Mouse (Mus musculus) spleen, postnatal 0 days (tissue): ENCODE measurements around the gene Card9. TPM values are rescaled to one million over a fixed set of nuclear protein-coding genes. Genes with fewer than 3 reads are reported as not detected.

ENCODE experiments used
- polyA plus RNA-seq: library from polyadenylated mRNA; unstranded; fragments of >200 nt; fragmentation: Nextera tagmentation; extraction: Ambion mirVana; gene quantifications from 2 replicates; pipeline ENCODE4 v1.2.1, GENCODE M21; 2015

Card9 gene
- 4.3 and 6.3 TPM in 2 replicates for polyA plus RNA-seq

GRCm38 (mm10) chr2:26360772-26361171 is at the start of gene Card9:
Gene Card9 (minus strand): TSS chr2:26360918.

GRCm38 (mm10) chr2:26408515-26409356 is 48.0 kb upstream of the Card9 start, which contains the start of gene Inpp5e:
Gene Inpp5e (minus strand): TSS chr2:26409203.

GRCm38 (mm10) chr2:26389154-26389690 is 28.5 kb upstream of the Card9 start, which contains the start of the genes Entr1 and Pmpca:
Gene Entr1 (minus strand): TSS chr2:26389316.
Gene Pmpca (plus strand): TSS chr2:26389339.

GRCm38 (mm10) chr2:26380131-26380771 is 19.5 kb upstream of the Card9 start, which contains the start of gene Snapc4:
Gene Snapc4 (minus strand): TSS chr2:26380653.

GRCm38 (mm10) chr2:26351358-26352290 is 9.1 kb downstream of the Card9 start, which contains the start of gene Dnlz:
Gene Dnlz (minus strand): TSS chr2:26352110.

GRCm38 (mm10) chr2:26315072-26315924 is 45.4 kb downstream of the Card9 start, which contains the start of gene Gpsm1:
Gene Gpsm1 (plus strand): TSS chr2:26315515.

Other genes with a start within 250 kb of the Card9 start
- gene Nacc2, start 237.7 kb downstream of the Card9 start, polyA plus RNA-seq, result 2.8 and 3.0 TPM in 2 replicates
- gene Lhx3, start 152.6 kb downstream of the Card9 start, polyA plus RNA-seq, result not detected in 2 replicates
- gene Qsox2, start 123.4 kb downstream of the Card9 start, polyA plus RNA-seq, result 5.7 and 7.0 TPM in 2 replicates
- gene Ccdc187, start 66.4 kb downstream of the Card9 start, polyA plus RNA-seq, result 0.04 and 0.07 TPM in 2 replicates
- 5.4 and 7.8 TPM in 2 replicates for gene Gpsm1, start 45.4 kb downstream of the Card9 start, polyA plus RNA-seq
- 8.7 and 10.4 TPM in 2 replicates for gene Dnlz, start 8.8 kb downstream of the Card9 start, polyA plus RNA-seq
- gene Snapc4, start 19.7 kb upstream of the Card9 start, polyA plus RNA-seq, result 11.6 and 12.7 TPM in 2 replicates
- 46.8 and 53.6 TPM in 2 replicates for gene Entr1, start 28.4 kb upstream of the Card9 start, polyA plus RNA-seq
- gene Pmpca, start 28.4 kb upstream of the Card9 start, polyA plus RNA-seq, result 52.7 and 58.0 TPM in 2 replicates
- 7.2 and 7.6 TPM in 2 replicates for gene Inpp5e, start 48.3 kb upstream of the Card9 start, polyA plus RNA-seq
- 5.8 and 7.5 TPM in 2 replicates for gene Sec16a, start 84.3 kb upstream of the Card9 start, polyA plus RNA-seq
- gene Notch1, start 155.7 kb upstream of the Card9 start, polyA plus RNA-seq, result 5.6 and 8.1 TPM in 2 replicates
- gene Egfl7, start 219.1 kb upstream of the Card9 start, polyA plus RNA-seq, result 115 and 142 TPM in 2 replicates
- not detected in 2 replicates for gene Gm20532, start 225.7 kb upstream of the Card9 start, polyA plus RNA-seq
- gene Agpat2, start 243.5 kb upstream of the Card9 start, polyA plus RNA-seq, result 19.3 and 24.1 TPM in 2 replicates